8 mouse cellular contexts compared by ENCODE assay signal in genomic region chr5:121592064-121592815, GRCm38 (mm10). TPM values are rescaled to one million over a fixed set of nuclear protein-coding genes. Genes with fewer than 3 reads are reported as not detected.
A peak's percentile ranks its signal among the peaks of the same experiment; 100 is the strongest.
DNase-seq lines count a peak whose midpoint lies in the region; ATAC-seq and TF ChIP-seq lines count a peak whose summit lies in the region.

No protein-coding gene starts in this region.

- no peaks in the 10 kb centered on the region for H3K36me3 ChIP-seq in kidney, embryonic 15.5 days
- H3K36me3 ChIP-seq in hindbrain, postnatal 0 days (ENCODE audit: insufficient read depth, low read length) = no peaks in the 10 kb centered on the region
- no peaks in the 10 kb centered on the region for H3K36me3 ChIP-seq in midbrain, embryonic 16.5 days (ENCODE audit: control insufficient read depth, insufficient read depth, low read length)

- H3K4me3 ChIP-seq in kidney, embryonic 15.5 days (replicated peaks) = peak overlapping the region; percentile 67
- peak overlapping the region; percentile 71 for H3K4me3 ChIP-seq in brown adipose tissue, adult 24 weeks (ENCODE audit: insufficient read depth, low read depth, low read length)
- peak overlapping the region; percentile 56 for H3K4me3 ChIP-seq in hindbrain, postnatal 0 days (ENCODE audit: low read length)
- peak overlapping the region; percentile 71 for H3K4me3 ChIP-seq in midbrain, embryonic 16.5 days (ENCODE audit: low read depth, low read length)

- H3K27me3 ChIP-seq in kidney, embryonic 15.5 days = no peaks in the 10 kb centered on the region
- no peaks in the 10 kb centered on the region for H3K27me3 ChIP-seq in hindbrain, postnatal 0 days (ENCODE audit: insufficient read depth, low read length)
- H3K27me3 ChIP-seq in midbrain, embryonic 16.5 days (ENCODE audit: control insufficient read depth, insufficient read depth, low read depth, low read length) = no peaks in the 10 kb centered on the region

- DNase-seq in kidney, postnatal 14 days = no peak
- DNase-seq in hindbrain, postnatal 0 days (ENCODE audit: low spot score) = no peak
- DNase-seq in yolk sac, embryonic 10.5 days (ENCODE audit: low spot score) = no peak
- DNase-seq in embryo, embryonic 10.5 days (ENCODE audit: low spot score) = no peak
- DNase-seq in left cerebral cortex, adult 11 months (ENCODE audit: low spot score) = no peak

- H3K4me1 ChIP-seq in kidney, embryonic 15.5 days = peaks cover 28% of the 10 kb centered on the region
- H3K4me1 ChIP-seq in brown adipose tissue, adult 24 weeks (ENCODE audit: control insufficient read depth, insufficient read depth, insufficient read length, low read length) = peaks cover 25% of the 10 kb centered on the region
- H3K4me1 ChIP-seq in hindbrain, postnatal 0 days (ENCODE audit: insufficient read depth, low read length) = peaks cover 6% of the 10 kb centered on the region; the same call in 1 of the 2 replicates
- H3K4me1 ChIP-seq in midbrain, embryonic 16.5 days (ENCODE audit: control insufficient read depth, insufficient read depth, low read length) = peaks cover 16% of the 10 kb centered on the region

- no peak overlapping the region for H3K27ac ChIP-seq in kidney, embryonic 15.5 days
- peak overlapping the region; percentile 53 for H3K27ac ChIP-seq in brown adipose tissue, adult 24 weeks (replicated peaks; ENCODE audit: low read depth, low read length)
- no peak overlapping the region; the same call in 1 of the 2 replicates for H3K27ac ChIP-seq in hindbrain, postnatal 0 days
- H3K27ac ChIP-seq in midbrain, embryonic 16.5 days (ENCODE audit: low read length) = no peak overlapping the region

- TF ChIP-seq CTCF in hindbrain, postnatal 0 days (IDR thresholded peaks at IDR 0.05; ENCODE audit: low read depth) = no peak

- H3K9me3 ChIP-seq in kidney, embryonic 15.5 days (replicated peaks) = no peaks in the 10 kb centered on the region
- H3K9me3 ChIP-seq in hindbrain, postnatal 0 days (ENCODE audit: low read length) = no peaks in the 10 kb centered on the region
- H3K9me3 ChIP-seq in midbrain, embryonic 16.5 days (replicated peaks; ENCODE audit: control insufficient read depth, low read length, poor library complexity, severe bottlenecking) = no peaks in the 10 kb centered on the region

- 53% methylated on average over 11 of the region's 11 CpGs for WGBS in kidney, embryonic 15.5 days
- 59% methylated on average over 11 of the region's 11 CpGs for WGBS in hindbrain, postnatal 0 days
- WGBS in midbrain, embryonic 16.5 days = 66% methylated on average over 11 of the region's 11 CpGs

- H3K9ac ChIP-seq in kidney, embryonic 15.5 days = no peak overlapping the region
- H3K9ac ChIP-seq in hindbrain, postnatal 0 days (replicated peaks; ENCODE audit: low read length) = no peak overlapping the region
- 0 out of 2 replicates have a peak overlapping the region, but pooled peaks have one; percentile 30 for H3K9ac ChIP-seq in midbrain, embryonic 16.5 days (ENCODE audit: low read depth, low read length)

- no peak for ATAC-seq in kidney, embryonic 15.5 days (replicated peaks; ENCODE audit: low FRiP score)
- ATAC-seq in hindbrain, postnatal 0 days = no peak
- no peak for ATAC-seq in midbrain, embryonic 16.5 days

- peak overlapping the region; percentile 92 for H3K4me2 ChIP-seq in kidney, embryonic 15.5 days
- peak overlapping the region; percentile 94 for H3K4me2 ChIP-seq in hindbrain, postnatal 0 days (ENCODE audit: low read depth, low read length)
- H3K4me2 ChIP-seq in midbrain, embryonic 16.5 days (ENCODE audit: low read length) = peak overlapping the region; percentile 90

RNA-seq across cellular contexts. Expression of gene Aldh2, which starts 1.4 kb away (rescaled TPM):
- polyA plus RNA-seq in kidney, embryonic 15.5 days (2015; fragmentation: Nextera tagmentation; extraction: Ambion mirVana) = 197 and 222 TPM in 2 replicates
- 645 and 839 TPM in 2 replicates for polyA plus RNA-seq in brown adipose tissue, adult 24 weeks (2012; ENCODE audit: insufficient read depth, insufficient read length, missing spikeins)
- total RNA-seq in hindbrain, postnatal 0 days (2014; rRNA removed) = 87.7 and 106 TPM in 2 replicates
- 150 and 157 TPM in 2 replicates for polyA plus RNA-seq in hindbrain, postnatal 0 days (2015; fragmentation: Nextera tagmentation; extraction: Ambion mirVana)
- 129 and 141 TPM in 2 replicates for polyA plus RNA-seq in midbrain, embryonic 16.5 days (2015; fragmentation: Nextera tagmentation; extraction: Ambion mirVana)

RNA-seq across cellular contexts. Expression of gene Acad12, which starts 26.5 kb away (rescaled TPM):
- 2.8 and 3.0 TPM in 2 replicates for polyA plus RNA-seq in kidney, embryonic 15.5 days (2015; fragmentation: Nextera tagmentation; extraction: Ambion mirVana)
- polyA plus RNA-seq in brown adipose tissue, adult 24 weeks (2012; ENCODE audit: insufficient read depth, insufficient read length, missing spikeins) = 18.4 and 32.3 TPM in 2 replicates
- total RNA-seq in hindbrain, postnatal 0 days (2014; rRNA removed) = 1.7 and 3.7 TPM in 2 replicates
- polyA plus RNA-seq in hindbrain, postnatal 0 days (2015; fragmentation: Nextera tagmentation; extraction: Ambion mirVana) = 1.6 and 2.2 TPM in 2 replicates
- 1.4 and 1.9 TPM in 2 replicates for polyA plus RNA-seq in midbrain, embryonic 16.5 days (2015; fragmentation: Nextera tagmentation; extraction: Ambion mirVana)

RNA-seq across cellular contexts. Expression of gene Mapkapk5, which starts 46.5 kb away (rescaled TPM):
- polyA plus RNA-seq in kidney, embryonic 15.5 days (2015; fragmentation: Nextera tagmentation; extraction: Ambion mirVana) = 42.8 and 48.0 TPM in 2 replicates
- 47.1 and 76.5 TPM in 2 replicates for polyA plus RNA-seq in brown adipose tissue, adult 24 weeks (2012; ENCODE audit: insufficient read depth, insufficient read length, missing spikeins)
- 51.0 and 57.6 TPM in 2 replicates for total RNA-seq in hindbrain, postnatal 0 days (2014; rRNA removed)
- 43.1 and 46.1 TPM in 2 replicates for polyA plus RNA-seq in hindbrain, postnatal 0 days (2015; fragmentation: Nextera tagmentation; extraction: Ambion mirVana)
- 58.8 and 64.1 TPM in 2 replicates for polyA plus RNA-seq in midbrain, embryonic 16.5 days (2015; fragmentation: Nextera tagmentation; extraction: Ambion mirVana)

RNA-seq across cellular contexts. Expression of gene Adam1a, which starts 47.0 kb away (rescaled TPM):
- polyA plus RNA-seq in kidney, embryonic 15.5 days (2015; fragmentation: Nextera tagmentation; extraction: Ambion mirVana) = 1.4 and 1.9 TPM in 2 replicates
- polyA plus RNA-seq in brown adipose tissue, adult 24 weeks (2012; ENCODE audit: insufficient read depth, insufficient read length, missing spikeins) = 0.52 and 0.71 TPM in 2 replicates
- total RNA-seq in hindbrain, postnatal 0 days (2014; rRNA removed) = 8.5 and 14.4 TPM in 2 replicates
- 1.3 and 1.4 TPM in 2 replicates for polyA plus RNA-seq in hindbrain, postnatal 0 days (2015; fragmentation: Nextera tagmentation; extraction: Ambion mirVana)
- polyA plus RNA-seq in midbrain, embryonic 16.5 days (2015; fragmentation: Nextera tagmentation; extraction: Ambion mirVana) = 4.9 and 6.5 TPM in 2 replicates

RNA-seq across cellular contexts. Expression of gene Gm42878, which starts 47.0 kb away (rescaled TPM):
- polyA plus RNA-seq in kidney, embryonic 15.5 days (2015; fragmentation: Nextera tagmentation; extraction: Ambion mirVana) = not detected in 2 replicates
- not detected in 2 replicates for polyA plus RNA-seq in brown adipose tissue, adult 24 weeks (2012; ENCODE audit: insufficient read depth, insufficient read length, missing spikeins)
- total RNA-seq in hindbrain, postnatal 0 days (2014; rRNA removed) = not detected in 2 replicates
- not detected in 2 replicates for polyA plus RNA-seq in hindbrain, postnatal 0 days (2015; fragmentation: Nextera tagmentation; extraction: Ambion mirVana)
- polyA plus RNA-seq in midbrain, embryonic 16.5 days (2015; fragmentation: Nextera tagmentation; extraction: Ambion mirVana) = not detected in 2 replicates
